Mouse (Mus musculus) embryonic facial prominence, embryonic 11.5 days (tissue): ENCODE results near the gene Rgs3. TPM values are rescaled to one million over a fixed set of nuclear protein-coding genes. Genes with fewer than 3 reads are reported as not detected.

Source experiments
- ATAC-seq: fragments of 200-750 bp; cut with Nextera tagmentation; replicated peaks from 2 replicates; pipeline ENCODE4 v1.8.0; 2017; ENCODE audit warnings: low read depth; ENCODE audit not compliant: insufficient number of reproducible peaks, low FRiP score, low TSS enrichment
- DNase-seq: peaks from one replicate; pipeline ENCODE4 v3.0.0-alpha.2; 2015; ENCODE audit warnings: low spot score
- H3K27ac ChIP-seq: fragments of 300-500 bp; sonication (generic); replicated peaks from 2 replicates; pipeline ENCODE4 v1.5.1; 2014; ENCODE audit warnings: mild to moderate bottlenecking, low read depth, low read length, control low read depth
- H3K27me3 ChIP-seq: fragments of 300-500 bp; sonication (generic); 2 replicates; pipeline ENCODE4 v1.6.1; 2014; ENCODE audit warnings: mild to moderate bottlenecking, low read length, moderate library complexity, mixed read lengths; ENCODE audit not compliant: control insufficient read depth, insufficient read depth
- H3K36me3 ChIP-seq: fragments of 300-500 bp; sonication (generic); replicated peaks from 2 replicates; pipeline ENCODE4 v1.6.1; 2014; ENCODE audit warnings: low read depth, mild to moderate bottlenecking, low read length, moderate library complexity, mixed read lengths; ENCODE audit not compliant: control insufficient read depth, insufficient read depth
- H3K4me1 ChIP-seq: fragments of 300-500 bp; sonication (generic); 2 replicates; pipeline ENCODE4 v1.6.1; 2014; ENCODE audit warnings: low read length, mixed read lengths; ENCODE audit not compliant: control insufficient read depth, insufficient read depth
- H3K4me2 ChIP-seq: fragments of 300-500 bp; sonication (generic); 2 replicates; pipeline ENCODE4 v1.6.1; 2014; ENCODE audit warnings: low read depth, mild to moderate bottlenecking, control low read depth, low read length, moderate library complexity
- H3K4me3 ChIP-seq: fragments of 300-500 bp; sonication (generic); 2 replicates; pipeline ENCODE4 v1.5.1; 2014; ENCODE audit warnings: low read depth, low read length, control low read depth
- H3K9ac ChIP-seq: fragments of 300-500 bp; sonication (generic); replicated peaks from 2 replicates; pipeline ENCODE4 v1.6.1; 2014; ENCODE audit warnings: mild to moderate bottlenecking, control low read depth, low read length
- H3K9me3 ChIP-seq: fragments of 300-500 bp; sonication (generic); replicated peaks from 2 replicates; pipeline ENCODE4 v1.6.1; 2016; ENCODE audit warnings: mild to moderate bottlenecking, low read length, inconsistent platforms, mixed read lengths; ENCODE audit not compliant: control insufficient read depth
- WGBS: fragments of 180-500 bp; shearing (Covaris S2); extraction: QIAGEN DNeasy Blood & Tissue Kit; methylation state at CpG from one replicate; pipeline ENCODE4 v1.1.7; 2014; 5-methylcytosine and 5-hydroxymethylcytosine counted together
- polyA plus RNA-seq: library from polyadenylated mRNA; unstranded; fragments of >200 nt; fragmentation: Nextera tagmentation; extraction: Ambion mirVana; gene quantifications from 2 replicates; pipeline ENCODE4 v1.2.1, GENCODE M21; 2014

Gene Rgs3
- polyA plus RNA-seq = 21.0 and 24.8 TPM in 2 replicates

DNA sequence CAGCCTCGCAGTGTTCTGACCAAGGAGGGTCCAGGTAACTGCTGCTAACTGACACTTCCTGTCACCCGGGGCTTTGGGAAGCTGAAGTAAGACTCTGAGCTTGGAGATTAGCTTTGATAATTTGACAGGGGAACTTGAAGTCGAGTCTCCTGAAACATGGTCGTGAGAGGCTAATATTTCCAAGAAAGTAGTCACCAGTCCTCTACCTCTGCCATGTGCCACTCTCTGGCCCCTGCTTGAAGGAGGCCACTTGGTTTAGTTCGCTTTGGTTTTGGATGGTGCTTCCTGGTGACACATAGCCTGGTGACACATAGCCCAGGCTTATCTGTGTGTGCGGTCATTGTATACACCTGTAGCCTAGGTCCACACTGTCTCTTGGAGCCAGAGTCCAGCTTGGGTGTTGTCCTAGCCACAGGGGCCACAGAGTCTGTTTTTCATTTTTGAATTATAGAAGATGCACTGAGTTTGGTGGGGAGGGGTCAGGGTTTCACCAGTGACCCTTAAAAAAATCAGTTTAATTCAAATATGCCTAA is at the start of gene Rgs3:
Gene Rgs3, plus strand, starts transcription at position 51 of the 533 bp plus-strand sequence.
- Histone ChIP-seq H3K9me3 (no peaks in the 10 kb centered on the region), H3K4me2 (no peak within 1 kb of the TSS), H3K36me3 (no peaks in the 10 kb centered on the region), H3K4me3 (no peak within 1 kb of the TSS), H3K4me1 (no peaks in the 10 kb centered on the region), H3K27me3 (no peaks in the 10 kb centered on the region), H3K9ac (no peak within 1 kb of the TSS), H3K27ac (no peak within 1 kb of the TSS)
- ATAC-seq (no peak), DNase-seq (no peak)
- WGBS = 62% methylated on average over 6 of the region's 6 CpGs

DNA sequence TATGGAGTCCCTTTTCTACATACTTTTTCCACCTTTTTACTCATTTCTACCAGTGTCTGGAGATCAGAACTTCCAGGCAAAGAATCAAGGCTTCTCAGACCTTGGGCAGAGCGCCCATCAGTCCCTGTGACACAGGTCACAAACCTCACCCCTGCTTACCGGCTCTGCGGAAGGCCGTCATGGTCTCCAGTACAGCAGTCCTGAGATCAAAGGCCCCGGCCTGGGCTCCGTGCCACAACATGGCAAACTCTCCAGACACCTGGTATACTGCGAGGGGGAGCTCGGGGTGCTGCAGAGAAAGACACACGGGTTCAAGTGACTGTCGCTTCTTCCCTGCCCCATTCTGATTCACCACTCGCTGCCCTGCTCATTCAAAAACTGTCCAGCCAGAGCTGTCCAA is 49.7 kb upstream of the Rgs3 start:
- no peak for DNase-seq
- no peak for ATAC-seq
- Histone ChIP-seq H3K9me3 (no peaks in the 10 kb centered on the region), H3K4me3 (no peak overlapping the region), H3K36me3 (peaks cover 7% of the 10 kb centered on the region), H3K27ac (no peak overlapping the region), H3K4me2 (no peak overlapping the region), H3K9ac (no peak overlapping the region), H3K4me1 (no peaks in the 10 kb centered on the region; the same call in 1 of the 2 replicates), H3K27me3 (no peaks in the 10 kb centered on the region)
- 93% methylated on average over 11 of the region's 11 CpGs for WGBS

DNA sequence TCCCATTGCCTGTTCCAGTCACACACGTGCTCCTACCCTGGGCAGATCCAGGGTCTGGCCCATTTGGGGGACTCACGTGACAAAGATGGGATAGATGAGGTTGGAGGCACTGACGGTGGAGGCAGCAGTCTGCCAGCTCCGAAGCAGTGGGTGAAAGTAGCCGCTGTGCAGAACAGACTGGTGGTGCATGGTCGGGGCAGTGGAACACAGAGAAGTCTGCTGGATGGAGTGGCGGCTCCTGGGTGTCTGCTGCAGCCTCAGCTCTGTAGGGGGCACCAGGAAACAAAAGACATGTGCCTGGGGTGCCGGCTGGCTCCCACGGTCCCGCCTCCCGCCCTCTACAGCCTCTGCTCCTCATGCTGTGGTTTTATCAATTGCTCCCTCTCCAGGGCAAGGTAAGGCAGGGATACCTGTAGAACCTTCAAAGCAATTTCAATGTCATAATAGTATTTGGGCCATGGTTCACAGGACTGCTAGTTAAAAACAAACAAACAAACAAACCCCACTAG is 45.6 kb upstream of the Rgs3 start:
- Histone ChIP-seq H3K9me3 (no peaks in the 10 kb centered on the region), H3K4me3 (no peak overlapping the region), H3K36me3 (peaks cover 7% of the 10 kb centered on the region), H3K27me3 (no peaks in the 10 kb centered on the region), H3K27ac (no peak overlapping the region), H3K4me1 (peaks cover 4% of the 10 kb centered on the region), H3K9ac (no peak overlapping the region), H3K4me2 (no peak overlapping the region)
- WGBS = 57% methylated on average over 11 of the region's 11 CpGs
- no peak for DNase-seq
- ATAC-seq = no peak

DNA sequence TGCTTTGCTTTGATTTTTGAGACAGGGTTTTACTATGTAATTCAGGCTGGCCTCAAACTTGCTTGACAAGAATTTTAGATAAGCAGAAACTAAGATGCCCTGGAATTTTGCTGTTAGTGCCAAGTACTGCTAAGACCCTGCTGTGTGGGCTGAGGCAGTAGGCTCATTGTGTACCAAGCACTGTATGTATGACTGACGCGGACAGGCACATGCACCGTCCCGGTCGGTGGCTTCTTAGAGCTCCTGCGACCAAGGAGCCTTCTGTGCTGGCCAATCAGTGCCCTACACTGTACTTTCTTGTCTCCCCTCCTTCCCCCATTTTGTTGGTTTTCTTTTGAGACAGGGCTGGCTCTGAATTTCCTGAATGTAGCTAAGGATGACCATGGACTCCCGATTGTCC is 44.7 kb upstream of the Rgs3 start:
- DNase-seq (no peak), ATAC-seq (no peak)
- Histone ChIP-seq H3K27ac (no peak overlapping the region; the same call in 1 of the 2 replicates), H3K9me3 (no peaks in the 10 kb centered on the region), H3K27me3 (no peaks in the 10 kb centered on the region), H3K4me1 (peaks cover 4% of the 10 kb centered on the region), H3K4me3 (no peak overlapping the region), H3K36me3 (peaks cover 6% of the 10 kb centered on the region), H3K9ac (no peak overlapping the region), H3K4me2 (no peak overlapping the region)
- 87% methylated on average over 7 of the region's 7 CpGs for WGBS

DNA sequence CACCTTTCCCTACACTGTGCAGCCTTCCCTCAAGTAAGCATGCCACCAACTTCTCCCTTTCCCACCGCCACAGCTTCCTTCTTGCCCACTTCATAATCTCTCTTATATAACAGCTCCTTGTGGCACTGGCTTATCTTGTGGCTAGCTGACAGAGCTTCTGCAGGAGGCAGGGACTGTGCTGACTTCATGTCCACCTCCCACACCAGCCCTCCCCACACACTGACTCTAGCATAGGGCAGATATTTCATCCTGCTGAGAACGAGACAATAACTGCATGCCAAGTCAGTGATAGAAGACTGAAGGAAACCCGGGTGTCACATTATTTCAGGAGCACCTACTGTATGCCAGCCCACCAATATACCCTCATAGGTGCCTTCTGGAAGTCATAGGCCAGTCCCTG is 44.2 kb upstream of the Rgs3 start:
- peaks cover 5% of the 10 kb centered on the region for H3K36me3 ChIP-seq
- peaks cover 4% of the 10 kb centered on the region for H3K4me1 ChIP-seq
- H3K4me3 ChIP-seq = no peak overlapping the region
- no peak for DNase-seq
- no peaks in the 10 kb centered on the region for H3K27me3 ChIP-seq
- H3K9me3 ChIP-seq = no peaks in the 10 kb centered on the region
- WGBS = 79% methylated on average over 3 of the region's 3 CpGs
- H3K4me2 ChIP-seq = no peak overlapping the region
- peak overlapping the region; percentile 43 for H3K9ac ChIP-seq
- ATAC-seq = no peak
- no peak overlapping the region; the same call in 1 of the 2 replicates for H3K27ac ChIP-seq

DNA sequence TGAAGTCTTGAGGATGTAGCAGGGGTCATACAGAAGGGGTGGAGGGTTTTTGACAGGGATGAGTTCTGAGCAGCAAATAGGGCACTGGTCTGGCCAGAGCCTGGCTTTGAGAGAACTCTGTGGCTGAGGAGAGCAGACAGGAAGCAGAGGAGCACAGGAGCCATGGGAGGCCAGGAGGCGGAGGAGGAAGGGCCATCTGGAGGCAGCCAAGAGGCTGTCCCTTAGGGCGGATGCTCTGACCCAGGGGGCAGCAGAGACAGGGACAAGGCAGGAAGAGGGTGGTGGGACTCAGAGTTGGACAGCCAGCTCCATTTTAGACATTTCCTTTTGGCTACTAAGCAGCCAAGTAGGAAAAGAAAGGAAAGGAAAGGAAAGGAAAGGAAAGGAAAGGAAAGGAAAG is 43.6 kb upstream of the Rgs3 start:
- H3K4me1 ChIP-seq = peaks cover 4% of the 10 kb centered on the region
- WGBS = 38% methylated on average over 2 of the region's 2 CpGs
- no peak overlapping the region for H3K27ac ChIP-seq
- no peaks in the 10 kb centered on the region for H3K27me3 ChIP-seq
- no peaks in the 10 kb centered on the region for H3K9me3 ChIP-seq
- H3K4me2 ChIP-seq = no peak overlapping the region
- H3K9ac ChIP-seq = peak overlapping the region; percentile 43
- DNase-seq (no peak), ATAC-seq (no peak)
- no peak overlapping the region for H3K4me3 ChIP-seq
- H3K36me3 ChIP-seq = peaks cover 3% of the 10 kb centered on the region; the same call in 1 of the 2 replicates

DNA sequence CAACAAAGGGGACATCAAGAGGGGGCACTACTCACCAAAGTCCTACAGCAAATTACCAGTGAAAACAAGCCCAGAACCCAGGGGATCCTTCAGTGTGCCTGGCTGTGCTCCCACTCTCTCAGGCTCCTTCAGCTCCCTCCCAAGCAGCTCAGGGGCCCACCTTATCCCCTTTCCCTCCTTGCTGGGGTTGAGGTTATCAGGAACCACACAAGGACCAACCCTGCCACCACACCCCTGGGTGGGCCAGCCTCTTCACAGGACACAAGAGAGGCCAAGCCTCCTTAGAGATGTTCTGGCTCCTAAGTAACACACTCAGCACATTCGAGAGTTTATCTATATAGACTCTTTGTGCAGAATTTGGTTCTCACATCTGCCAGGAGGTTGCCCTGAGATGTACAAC is 43.1 kb upstream of the Rgs3 start:
- no peak for DNase-seq
- Histone ChIP-seq H3K9ac (no peak overlapping the region), H3K27me3 (no peaks in the 10 kb centered on the region), H3K9me3 (no peaks in the 10 kb centered on the region), H3K4me2 (no peak overlapping the region), H3K4me3 (no peak overlapping the region), H3K36me3 (peaks cover 2% of the 10 kb centered on the region; the same call in 1 of the 2 replicates), H3K27ac (no peak overlapping the region), H3K4me1 (peaks cover 4% of the 10 kb centered on the region)
- no peak for ATAC-seq
- 83% methylated on average over 1 of the region's 1 CpGs for WGBS

DNA sequence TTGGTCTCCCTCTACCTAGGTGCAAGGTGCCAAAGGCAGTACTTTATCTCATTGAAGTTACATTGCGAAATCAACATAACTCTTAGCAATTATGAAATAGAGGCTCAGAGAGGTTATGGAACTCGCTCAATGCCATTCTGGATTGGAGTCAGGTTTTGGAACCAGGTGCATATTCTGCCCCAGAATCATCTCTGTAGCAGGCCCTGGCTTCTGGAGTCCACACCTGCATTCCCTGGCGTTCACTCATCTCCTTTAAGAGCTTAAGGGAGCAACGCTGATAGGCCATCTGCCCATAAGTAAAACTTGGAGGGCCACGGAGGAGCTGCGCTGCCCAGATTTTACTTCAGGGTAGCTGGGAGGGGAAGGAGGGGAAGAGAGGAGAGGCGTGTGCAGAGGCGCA is 42.6 kb upstream of the Rgs3 start:
- H3K36me3 ChIP-seq = no peaks in the 10 kb centered on the region; the same call in 1 of the 2 replicates
- H3K27me3 ChIP-seq = no peaks in the 10 kb centered on the region
- H3K9ac ChIP-seq = no peak overlapping the region
- H3K4me1 ChIP-seq = peaks cover 4% of the 10 kb centered on the region
- WGBS = 81% methylated on average over 8 of the region's 8 CpGs
- no peak overlapping the region; the same call in 1 of the 2 replicates for H3K4me2 ChIP-seq
- no peak overlapping the region for H3K4me3 ChIP-seq
- H3K27ac ChIP-seq = no peak overlapping the region
- DNase-seq (no peak), ATAC-seq (no peak)
- H3K9me3 ChIP-seq = no peaks in the 10 kb centered on the region
